Mouse (Mus musculus) mouse trophoblast stem cell (cell line): ENCODE results near the gene Gfod2.

Experiments
- in situ Hi-C, 2 experiments: fragments of 300-500 bp; cut with MseI, MboI; formaldehyde crosslinking; loops; 2 replicates in 1 of 2; 3 replicates in 1 of 2; pipeline ENCODE4 v1.15.1; 2025

Gfod2 gene

DNA sequence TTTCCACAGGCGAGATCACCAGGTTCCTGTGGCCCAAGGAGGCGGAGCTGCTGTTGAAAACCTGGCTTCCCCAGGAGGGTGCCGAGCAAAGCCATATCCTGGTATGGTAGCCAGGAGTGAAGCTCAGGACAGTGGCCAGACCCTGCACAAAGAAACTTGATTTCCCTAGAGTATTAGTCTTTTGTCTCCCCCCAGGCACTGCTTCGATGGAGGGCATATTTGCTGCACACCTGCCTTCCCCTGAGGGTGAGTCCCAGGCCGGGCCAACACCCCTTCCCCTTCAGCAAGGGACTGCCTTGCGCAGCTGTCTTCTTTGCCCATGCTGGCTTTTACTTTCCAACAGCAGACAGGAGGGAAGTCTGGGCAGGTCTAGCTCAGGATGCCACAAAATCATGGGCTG is 71.9 kb downstream of the Gfod2 start:
- in situ Hi-C loops, result no loop called here

GRCm38 (mm10) chr8:105685796-105686308 is 72.6 kb downstream of the Gfod2 start, which contains the start of gene Carmil2:
Gene Carmil2, plus strand, starts transcription at chr8:105686274.
- in situ Hi-C loops, result no loop called here

GRCm38 (mm10) chr8:105685325-105685724 is 73.1 kb downstream of the Gfod2 start:
- in situ Hi-C loops, result no loop called here

- in situ Hi-C loops, result no loop called here
Observed at GRCm38 (mm10) chr8:105677891-105678290, 80.6 kb downstream of the Gfod2 start.
